In the genomic region with DNA sequence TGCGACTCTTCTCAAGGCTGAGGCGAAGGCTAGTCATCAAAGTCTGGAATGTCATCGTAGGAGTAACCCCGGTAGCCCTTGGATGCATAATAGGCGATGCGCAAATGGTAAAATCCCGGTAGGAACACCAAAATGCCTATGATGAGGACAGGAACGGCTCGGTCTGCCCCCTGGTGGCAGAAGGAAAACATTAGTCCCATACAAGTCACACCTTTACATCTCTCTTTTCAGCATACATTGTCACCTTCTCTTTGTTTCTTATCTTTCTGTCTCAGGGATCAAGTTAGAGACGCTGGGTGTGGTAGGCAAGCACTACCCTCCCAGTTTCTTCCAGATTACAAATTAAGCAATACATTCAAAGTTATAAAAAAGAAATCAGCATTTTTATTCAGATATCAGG, we compare ENCODE assay signal across 8 mouse cellular contexts. TPM values are rescaled to one million over a fixed set of nuclear protein-coding genes. Genes with fewer than 3 reads are reported as not detected.
DNase-seq lines count a peak whose midpoint lies in the region; ATAC-seq and TF ChIP-seq lines count a peak whose summit lies in the region.
"Not testable (repeated sequence)": the region's sequence is repeated elsewhere in the genome, so short reads cannot be mapped to it uniquely, and the experiment has no call there.

No protein-coding gene starts in this region.

- 26% methylated on average over 8 of the region's 10 CpGs for WGBS in forebrain, postnatal 0 days
- WGBS in hindbrain, embryonic 14.5 days = 25% methylated on average over 7 of the region's 10 CpGs
- WGBS in lung, postnatal 0 days = 23% methylated on average over 7 of the region's 10 CpGs

- peak; percentile 69 for DNase-seq in R1 (ENCODE audit: low read depth, low spot score)
- peak; percentile 55 for DNase-seq in cerebellum, adult 9-10 months
- DNase-seq in forebrain, postnatal 0 days = peak; percentile 70
- peak; percentile 76 for DNase-seq in hindbrain, embryonic 14.5 days (ENCODE audit: low spot score)
- peak; percentile 39 to 48 for DNase-seq in layer of hippocampus, postnatal 36 days
- peak; percentile 65 for DNase-seq in lung, postnatal 0 days (ENCODE audit: low spot score)
- peak; percentile 80 for DNase-seq in retina, embryonic 14.5 days (ENCODE audit: low spot score)
- peak; percentile 63 for DNase-seq in urinary bladder, postnatal 14 days (ENCODE audit: low spot score)

- not testable (repeated sequence) for H3K27ac ChIP-seq in forebrain, postnatal 0 days (ENCODE audit: low read depth, low read length); hindbrain, embryonic 14.5 days; lung, postnatal 0 days (ENCODE audit: low read length)

- H3K27me3 ChIP-seq in forebrain, postnatal 0 days (ENCODE audit: insufficient read depth, low read length); hindbrain, embryonic 14.5 days (ENCODE audit: control insufficient read depth, insufficient read depth, low read length); lung, postnatal 0 days (replicated peaks; ENCODE audit: insufficient read depth, low read length): not testable (repeated sequence)

- ATAC-seq in forebrain, postnatal 0 days = peak; percentile 51; the same call in 1 of the 2 replicates
- ATAC-seq in hindbrain, embryonic 14.5 days (ENCODE audit: low FRiP score) = peak; percentile 71; the same call in 1 of the 2 replicates
- peak; percentile 28; the same call in 1 of the 2 replicates for ATAC-seq in lung, postnatal 0 days

- H3K9me3 ChIP-seq in forebrain, postnatal 0 days (ENCODE audit: low read length); hindbrain, embryonic 14.5 days (ENCODE audit: control insufficient read depth, low read length); lung, postnatal 0 days (ENCODE audit: low read length): not testable (repeated sequence)

- H3K4me1 ChIP-seq in forebrain, postnatal 0 days (ENCODE audit: insufficient read depth); hindbrain, embryonic 14.5 days (replicated peaks; ENCODE audit: control insufficient read depth, insufficient read depth, low read length); lung, postnatal 0 days (ENCODE audit: insufficient read depth, low read depth, low read length): not testable (repeated sequence)

- H3K36me3 ChIP-seq in forebrain, postnatal 0 days (ENCODE audit: insufficient read depth); lung, postnatal 0 days (ENCODE audit: insufficient read depth, low read length): not testable (repeated sequence)
- peaks cover 31% of the 10 kb centered on the region for H3K36me3 ChIP-seq in hindbrain, embryonic 14.5 days (replicated peaks; ENCODE audit: control insufficient read depth, insufficient read depth)

- not testable (repeated sequence) for H3K4me3 ChIP-seq in forebrain, postnatal 0 days (ENCODE audit: low read depth, low read length); hindbrain, embryonic 14.5 days (replicated peaks; ENCODE audit: low read length); lung, postnatal 0 days (ENCODE audit: low read depth, low read length)

- not testable (repeated sequence) for H3K4me2 ChIP-seq in forebrain, postnatal 0 days (ENCODE audit: low read depth); hindbrain, embryonic 14.5 days (replicated peaks); lung, postnatal 0 days (replicated peaks; ENCODE audit: low read depth, low read length)

- not testable (repeated sequence) for H3K9ac ChIP-seq in forebrain, postnatal 0 days; hindbrain, embryonic 14.5 days; lung, postnatal 0 days (replicated peaks; ENCODE audit: low read depth)

- TF ChIP-seq CTCF in forebrain, postnatal 0 days (IDR thresholded peaks at IDR 0.05; ENCODE audit: low read depth) = peak; percentile 75
- peak; percentile 71 for TF ChIP-seq CTCF in lung, postnatal 0 days (IDR thresholded peaks at IDR 0.05)

- not testable (repeated sequence) for TF ChIP-seq EP300 in lung, postnatal 0 days (IDR thresholded peaks at IDR 0.05)

RNA-seq across cellular contexts. Expression of a gene that starts 7.2 kb away (rescaled TPM):
- total RNA-seq in forebrain, postnatal 0 days (2014; rRNA removed) = 32.5 and 47.0 TPM in 2 replicates
- 37.3 and 47.1 TPM in 2 replicates for polyA plus RNA-seq in forebrain, postnatal 0 days (2015; fragmentation: Nextera tagmentation; extraction: Ambion mirVana)
- polyA plus RNA-seq in hindbrain, embryonic 14.5 days (2014; fragmentation: Nextera tagmentation; extraction: Ambion mirVana) = 47.1 and 48.8 TPM in 2 replicates
- 10 to 100 TPM; 31.7 to 32.2 TPM for total RNA-seq in layer of hippocampus, postnatal 36 days (2021)
- 39.6 and 41.7 TPM in 2 replicates for polyA plus RNA-seq in lung, postnatal 0 days (2015; fragmentation: Nextera tagmentation; extraction: Ambion mirVana)

RNA-seq across cellular contexts. Expression of a gene that starts 12.7 kb away (rescaled TPM):
- total RNA-seq in forebrain, postnatal 0 days (2014; rRNA removed) = 141 and 151 TPM in 2 replicates
- polyA plus RNA-seq in forebrain, postnatal 0 days (2015; fragmentation: Nextera tagmentation; extraction: Ambion mirVana) = 124 and 136 TPM in 2 replicates
- polyA plus RNA-seq in hindbrain, embryonic 14.5 days (2014; fragmentation: Nextera tagmentation; extraction: Ambion mirVana) = 111 and 120 TPM in 2 replicates
- total RNA-seq in layer of hippocampus, postnatal 36 days (2021) = 10 to 100 TPM; 47.3 to 52.9 TPM
- 74.7 and 76.4 TPM in 2 replicates for polyA plus RNA-seq in lung, postnatal 0 days (2015; fragmentation: Nextera tagmentation; extraction: Ambion mirVana)

RNA-seq across cellular contexts. Expression of a gene that starts 22.5 kb away (rescaled TPM):
- total RNA-seq in forebrain, postnatal 0 days (2014; rRNA removed) = 56.7 and 85.1 TPM in 2 replicates
- 14.6 and 27.7 TPM in 2 replicates for polyA plus RNA-seq in forebrain, postnatal 0 days (2015; fragmentation: Nextera tagmentation; extraction: Ambion mirVana)
- polyA plus RNA-seq in hindbrain, embryonic 14.5 days (2014; fragmentation: Nextera tagmentation; extraction: Ambion mirVana) = 57.2 and 59.9 TPM in 2 replicates
- total RNA-seq in layer of hippocampus, postnatal 36 days (2021) = 100 to 1,000 TPM; 255 to 262 TPM
- 32.3 and 37.0 TPM in 2 replicates for polyA plus RNA-seq in lung, postnatal 0 days (2015; fragmentation: Nextera tagmentation; extraction: Ambion mirVana)
